Mouse (Mus musculus): ENCODE measurements around the gene Adamtsl2. TPM values are rescaled to one million over a fixed set of nuclear protein-coding genes. Genes with fewer than 3 reads are reported as not detected.
A peak's percentile ranks its signal among the peaks of the same experiment; 100 is the strongest.

The Adamtsl2 gene
- polyA plus RNA-seq, 1 experiment = 0.04 TPM

GRCm38 (mm10) chr2:27058251-27058650, 20.9 kb upstream of the Adamtsl2 start:
- Histone ChIP-seq H3ac (ENCODE audit: control insufficient read depth, insufficient read length, low read depth) (no peak overlapping the region), H3K4me3 (ENCODE audit: insufficient read depth, poor library complexity, severe bottlenecking) (no peak overlapping the region), H3K79me2 (ENCODE audit: control insufficient read depth, insufficient read depth) (no peaks in the 10 kb centered on the region), H3K36me3 (ENCODE audit: control insufficient read depth, insufficient read depth) (no peaks in the 10 kb centered on the region), H3K27me3 (ENCODE audit: control insufficient read depth, insufficient read depth, insufficient read length) (peaks cover 11% of the 10 kb centered on the region), H3K79me3 (ENCODE audit: low read depth) (no peaks in the 10 kb centered on the region)
- TF ChIP-seq CEBPB (IDR thresholded peaks at IDR 0.05; ENCODE audit: low read depth) (no peak), USF1 (IDR thresholded peaks at IDR 0.05; ENCODE audit: low read depth) (no peak), CTCF (IDR thresholded peaks at IDR 0.05; ENCODE audit: control insufficient read depth, insufficient read depth, insufficient read length) (no peak), FOSL1 (IDR thresholded peaks at IDR 0.05; ENCODE audit: insufficient read depth, low read length, poor library complexity, severe bottlenecking) (no peak), MYOG (IDR thresholded peaks at IDR 0.05; ENCODE audit: control insufficient read depth, extremely low read depth, insufficient read length) (no peak), MAX (IDR thresholded peaks at IDR 0.05) (no peak), MYOD1 (IDR thresholded peaks at IDR 0.05; ENCODE audit: control insufficient read depth, insufficient read length, low read depth) (no peak)

- TF ChIP-seq USF1 (IDR thresholded peaks at IDR 0.05; ENCODE audit: low read depth) = no peak
- TF ChIP-seq MYOG (IDR thresholded peaks at IDR 0.05; ENCODE audit: control insufficient read depth, extremely low read depth, insufficient read length) = no peak
- TF ChIP-seq MYOD1 (IDR thresholded peaks at IDR 0.05; ENCODE audit: control insufficient read depth, insufficient read length, low read depth) = no peak
- TF ChIP-seq CTCF (IDR thresholded peaks at IDR 0.05; ENCODE audit: control insufficient read depth, insufficient read depth, insufficient read length) = no peak
- no peak for TF ChIP-seq FOSL1 (IDR thresholded peaks at IDR 0.05; ENCODE audit: insufficient read depth, low read length, poor library complexity, severe bottlenecking)
- TF ChIP-seq CEBPB (IDR thresholded peaks at IDR 0.05; ENCODE audit: low read depth) = no peak
- TF ChIP-seq MAX (IDR thresholded peaks at IDR 0.05) = no peak
- no peaks in the 10 kb centered on the region for H3K79me2 ChIP-seq (ENCODE audit: control insufficient read depth, insufficient read depth)
- H3K36me3 ChIP-seq (ENCODE audit: control insufficient read depth, insufficient read depth) = no peaks in the 10 kb centered on the region
- no peak overlapping the region for H3ac ChIP-seq (ENCODE audit: control insufficient read depth, insufficient read length, low read depth)
- no peaks in the 10 kb centered on the region for H3K79me3 ChIP-seq (ENCODE audit: low read depth)
- H3K4me3 ChIP-seq (ENCODE audit: insufficient read depth, poor library complexity, severe bottlenecking) = no peak overlapping the region
- peaks cover 7% of the 10 kb centered on the region for H3K27me3 ChIP-seq (ENCODE audit: control insufficient read depth, insufficient read depth, insufficient read length)
Observed at GRCm38 (mm10) chr2:27058751-27059150, 20.4 kb upstream of the Adamtsl2 start.

- Histone ChIP-seq H3K4me3 (ENCODE audit: insufficient read depth, poor library complexity, severe bottlenecking) (no peak overlapping the region), H3K79me3 (ENCODE audit: low read depth) (no peaks in the 10 kb centered on the region), H3K27me3 (ENCODE audit: control insufficient read depth, insufficient read depth, insufficient read length) (peaks cover 7% of the 10 kb centered on the region), H3K36me3 (ENCODE audit: control insufficient read depth, insufficient read depth) (no peaks in the 10 kb centered on the region), H3ac (ENCODE audit: control insufficient read depth, insufficient read length, low read depth) (no peak overlapping the region), H3K79me2 (ENCODE audit: control insufficient read depth, insufficient read depth) (no peaks in the 10 kb centered on the region)
- TF ChIP-seq CTCF (IDR thresholded peaks at IDR 0.05; ENCODE audit: control insufficient read depth, insufficient read depth, insufficient read length) (no peak), MYOG (IDR thresholded peaks at IDR 0.05; ENCODE audit: control insufficient read depth, extremely low read depth, insufficient read length) (no peak), FOSL1 (IDR thresholded peaks at IDR 0.05; ENCODE audit: insufficient read depth, low read length, poor library complexity, severe bottlenecking) (no peak), USF1 (IDR thresholded peaks at IDR 0.05; ENCODE audit: low read depth) (no peak), MYOD1 (IDR thresholded peaks at IDR 0.05; ENCODE audit: control insufficient read depth, insufficient read length, low read depth) (no peak), MAX (IDR thresholded peaks at IDR 0.05) (no peak), CEBPB (IDR thresholded peaks at IDR 0.05; ENCODE audit: low read depth) (no peak)
Observed at GRCm38 (mm10) chr2:27059187-27059586, 20.0 kb upstream of the Adamtsl2 start.

- H3K4me3 ChIP-seq (ENCODE audit: insufficient read depth, poor library complexity, severe bottlenecking) = no peak overlapping the region
- H3ac ChIP-seq (ENCODE audit: control insufficient read depth, insufficient read length, low read depth) = no peak overlapping the region
- no peaks in the 10 kb centered on the region for H3K27me3 ChIP-seq (ENCODE audit: control insufficient read depth, insufficient read depth, insufficient read length)
- H3K79me3 ChIP-seq (ENCODE audit: low read depth) = no peaks in the 10 kb centered on the region
- H3K36me3 ChIP-seq (ENCODE audit: control insufficient read depth, insufficient read depth) = no peaks in the 10 kb centered on the region
- H3K79me2 ChIP-seq (ENCODE audit: control insufficient read depth, insufficient read depth) = no peaks in the 10 kb centered on the region
- TF ChIP-seq CEBPB (IDR thresholded peaks at IDR 0.05; ENCODE audit: low read depth) (no peak), MAX (IDR thresholded peaks at IDR 0.05) (no peak), MYOG (IDR thresholded peaks at IDR 0.05; ENCODE audit: control insufficient read depth, extremely low read depth, insufficient read length) (no peak), CTCF (IDR thresholded peaks at IDR 0.05; ENCODE audit: control insufficient read depth, insufficient read depth, insufficient read length) (no peak), USF1 (IDR thresholded peaks at IDR 0.05; ENCODE audit: low read depth) (no peak), FOSL1 (IDR thresholded peaks at IDR 0.05; ENCODE audit: insufficient read depth, low read length, poor library complexity, severe bottlenecking) (no peak), MYOD1 (IDR thresholded peaks at IDR 0.05; ENCODE audit: control insufficient read depth, insufficient read length, low read depth) (no peak)
Observed at GRCm38 (mm10) chr2:27067124-27067523, 12.1 kb upstream of the Adamtsl2 start.

GRCm38 (mm10) chr2:27067996-27068395, 11.2 kb upstream of the Adamtsl2 start:
- no peaks in the 10 kb centered on the region for H3K27me3 ChIP-seq (ENCODE audit: control insufficient read depth, insufficient read depth, insufficient read length)
- H3K79me2 ChIP-seq (ENCODE audit: control insufficient read depth, insufficient read depth) = no peaks in the 10 kb centered on the region
- no peaks in the 10 kb centered on the region for H3K79me3 ChIP-seq (ENCODE audit: low read depth)
- no peak overlapping the region for H3K4me3 ChIP-seq (ENCODE audit: insufficient read depth, poor library complexity, severe bottlenecking)
- no peak for TF ChIP-seq MYOD1 (IDR thresholded peaks at IDR 0.05; ENCODE audit: control insufficient read depth, insufficient read length, low read depth)
- TF ChIP-seq USF1 (IDR thresholded peaks at IDR 0.05; ENCODE audit: low read depth) = no peak
- no peak for TF ChIP-seq MYOG (IDR thresholded peaks at IDR 0.05; ENCODE audit: control insufficient read depth, extremely low read depth, insufficient read length)
- no peak for TF ChIP-seq CEBPB (IDR thresholded peaks at IDR 0.05; ENCODE audit: low read depth)
- TF ChIP-seq CTCF (IDR thresholded peaks at IDR 0.05; ENCODE audit: control insufficient read depth, insufficient read depth, insufficient read length) = no peak
- TF ChIP-seq MAX (IDR thresholded peaks at IDR 0.05) = no peak
- no peak for TF ChIP-seq FOSL1 (IDR thresholded peaks at IDR 0.05; ENCODE audit: insufficient read depth, low read length, poor library complexity, severe bottlenecking)
- H3K36me3 ChIP-seq (ENCODE audit: control insufficient read depth, insufficient read depth) = no peaks in the 10 kb centered on the region
- no peak overlapping the region for H3ac ChIP-seq (ENCODE audit: control insufficient read depth, insufficient read length, low read depth)

GRCm38 (mm10) chr2:27069646-27070045, 9.5 kb upstream of the Adamtsl2 start:
- H3K79me2 ChIP-seq (ENCODE audit: control insufficient read depth, insufficient read depth) = no peaks in the 10 kb centered on the region
- H3K27me3 ChIP-seq (ENCODE audit: control insufficient read depth, insufficient read depth, insufficient read length) = peaks cover 5% of the 10 kb centered on the region
- no peak overlapping the region for H3K4me3 ChIP-seq (ENCODE audit: insufficient read depth, poor library complexity, severe bottlenecking)
- H3ac ChIP-seq (ENCODE audit: control insufficient read depth, insufficient read length, low read depth) = no peak overlapping the region
- TF ChIP-seq MYOG (IDR thresholded peaks at IDR 0.05; ENCODE audit: control insufficient read depth, extremely low read depth, insufficient read length) (no peak), MYOD1 (IDR thresholded peaks at IDR 0.05; ENCODE audit: control insufficient read depth, insufficient read length, low read depth) (peak; percentile 87), CTCF (IDR thresholded peaks at IDR 0.05; ENCODE audit: control insufficient read depth, insufficient read depth, insufficient read length) (no peak), USF1 (IDR thresholded peaks at IDR 0.05; ENCODE audit: low read depth) (no peak), FOSL1 (IDR thresholded peaks at IDR 0.05; ENCODE audit: insufficient read depth, low read length, poor library complexity, severe bottlenecking) (no peak), MAX (IDR thresholded peaks at IDR 0.05) (peak; percentile 55)
- no peaks in the 10 kb centered on the region for H3K79me3 ChIP-seq (ENCODE audit: low read depth)
- no peaks in the 10 kb centered on the region for H3K36me3 ChIP-seq (ENCODE audit: control insufficient read depth, insufficient read depth)
